8 mouse cellular contexts compared by ENCODE assay signal in the genomic region with DNA sequence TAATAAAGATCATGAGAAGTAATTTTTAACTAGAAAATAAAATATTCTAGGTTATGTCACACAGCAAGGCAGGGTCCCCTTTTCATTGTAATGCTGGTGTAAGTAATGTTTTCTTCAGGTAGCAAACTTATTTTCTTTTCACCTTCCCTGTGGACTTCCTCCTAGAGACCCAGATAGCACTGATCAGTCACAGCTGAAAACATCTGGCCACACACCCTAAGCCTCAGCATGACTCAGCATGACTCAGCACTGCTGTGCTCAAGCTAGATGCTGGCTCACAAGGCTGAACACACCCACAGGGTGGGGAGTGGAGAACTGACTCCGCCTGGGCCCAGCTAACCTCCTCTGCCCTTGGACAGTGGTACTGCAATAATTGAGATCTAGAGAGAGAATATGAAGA. TPM values are rescaled to one million over a fixed set of nuclear protein-coding genes. Genes with fewer than 3 reads are reported as not detected.
DNase-seq lines count a peak whose midpoint lies in the region; ATAC-seq and TF ChIP-seq lines count a peak whose summit lies in the region.
"Had no signal": no experiment of that assay in that cellular context is flagged by ENCODE, and none has a peak within 500 bp of the region (broad histone marks: within the 10 kb centered on the region; RNA-seq: fewer than 3 reads in every experiment).

No protein-coding gene starts in this region.

- WGBS in heart, embryonic 10.5 days, result 40% methylated on average over 1 of the region's 1 CpGs
- WGBS in lung, postnatal 0 days, result 34% methylated on average over 1 of the region's 1 CpGs

- no peak overlapping the region for H3K4me3 ChIP-seq in heart, embryonic 10.5 days
- no peak overlapping the region for H3K4me3 ChIP-seq in lung, postnatal 0 days (ENCODE audit: low read depth, low read length)
- H3K4me3 ChIP-seq: hindbrain, embryonic 15.5 days had no signal

- no peaks in the 10 kb centered on the region; the same call in 1 of the 2 replicates for H3K4me1 ChIP-seq in heart, embryonic 10.5 days
- H3K4me1 ChIP-seq in lung, postnatal 0 days (ENCODE audit: insufficient read depth, low read depth, low read length), result no peaks in the 10 kb centered on the region
- H3K4me1 ChIP-seq: hindbrain, embryonic 15.5 days had no signal

- no peaks in the 10 kb centered on the region for H3K36me3 ChIP-seq in heart, embryonic 10.5 days
- no peaks in the 10 kb centered on the region for H3K36me3 ChIP-seq in lung, postnatal 0 days (ENCODE audit: insufficient read depth, low read length)
- H3K36me3 ChIP-seq: hindbrain, embryonic 15.5 days had no signal

- no peak overlapping the region for H3K4me2 ChIP-seq in lung, postnatal 0 days (replicated peaks; ENCODE audit: low read depth, low read length)
- H3K4me2 ChIP-seq: hindbrain, embryonic 15.5 days had no signal

- no peaks in the 10 kb centered on the region for H3K9me3 ChIP-seq in heart, embryonic 10.5 days
- H3K9me3 ChIP-seq in lung, postnatal 0 days (ENCODE audit: low read length), result no peaks in the 10 kb centered on the region
- H3K9me3 ChIP-seq: hindbrain, embryonic 15.5 days had no signal

- no peaks in the 10 kb centered on the region for H3K27me3 ChIP-seq in heart, embryonic 10.5 days (ENCODE audit: insufficient read depth, poor library complexity, severe bottlenecking)
- no peaks in the 10 kb centered on the region for H3K27me3 ChIP-seq in lung, postnatal 0 days (replicated peaks; ENCODE audit: insufficient read depth, low read length)
- H3K27me3 ChIP-seq: hindbrain, embryonic 15.5 days had no signal

- no peak overlapping the region; the same call in 1 of the 2 replicates for H3K27ac ChIP-seq in heart, embryonic 10.5 days
- H3K27ac ChIP-seq in lung, postnatal 0 days (ENCODE audit: low read length), result no peak overlapping the region
- H3K27ac ChIP-seq: hindbrain, embryonic 15.5 days had no signal

- TF ChIP-seq EP300 in lung, postnatal 0 days (IDR thresholded peaks at IDR 0.05), result no peak

- no peak for TF ChIP-seq CTCF in lung, postnatal 0 days (IDR thresholded peaks at IDR 0.05)

- no peak overlapping the region for H3K9ac ChIP-seq in lung, postnatal 0 days (replicated peaks; ENCODE audit: low read depth)
- H3K9ac ChIP-seq: hindbrain, embryonic 15.5 days had no signal

- peak; percentile 42 for DNase-seq in thymus, postnatal 0 days (ENCODE audit: low spot score)
- no peak for DNase-seq in thymus, postnatal 36 days
- DNase-seq in adrenal gland, postnatal 25 days, result peak; percentile 54
- DNase-seq in heart, embryonic 10.5 days (ENCODE audit: low spot score), result peak; percentile 94
- peak; percentile 22 for DNase-seq in lung, postnatal 0 days (ENCODE audit: low spot score)
- DNase-seq in right cerebral cortex, postnatal 10 days (ENCODE audit: low spot score in 2 of 2), result no peak
- no peak for DNase-seq in left cerebral cortex, adult 18-20 months (ENCODE audit: low spot score in 2 of 2)

- ATAC-seq in lung, postnatal 0 days, result peak; percentile 80

RNA-seq across cellular contexts. Expression of a gene that starts 7.8 kb away (rescaled TPM):
- 2.1 and 2.6 TPM in 2 replicates for polyA plus RNA-seq in thymus, postnatal 0 days (2015; fragmentation: Nextera tagmentation; extraction: Ambion mirVana)
- not detected in 2 replicates for total RNA-seq in adrenal gland, postnatal 25 days (2021)
- 17,516 and 23,478 TPM in 2 replicates for polyA plus RNA-seq in heart, embryonic 10.5 days (2016; fragmentation: Nextera tagmentation; extraction: Ambion mirVana)
- polyA plus RNA-seq in lung, postnatal 0 days (2015; fragmentation: Nextera tagmentation; extraction: Ambion mirVana), result 11.4 and 11.9 TPM in 2 replicates
- total RNA-seq in left cerebral cortex, adult 18-20 months (2021), result not detected

RNA-seq across cellular contexts. Expression of a gene that starts 17.9 kb away (rescaled TPM):
- 0.88 and 1.3 TPM in 2 replicates for polyA plus RNA-seq in thymus, postnatal 0 days (2015; fragmentation: Nextera tagmentation; extraction: Ambion mirVana)
- total RNA-seq in adrenal gland, postnatal 25 days (2021), result not detected in 2 replicates
- polyA plus RNA-seq in heart, embryonic 10.5 days (2016; fragmentation: Nextera tagmentation; extraction: Ambion mirVana), result 8,898 and 9,884 TPM in 2 replicates
- polyA plus RNA-seq in lung, postnatal 0 days (2015; fragmentation: Nextera tagmentation; extraction: Ambion mirVana), result 0.27 TPM in 1 of 2 replicates, not detected in the other
- not detected for total RNA-seq in left cerebral cortex, adult 18-20 months (2021)

RNA-seq across cellular contexts. Expression of a gene that starts 20.5 kb away (rescaled TPM):
- polyA plus RNA-seq in thymus, postnatal 0 days (2015; fragmentation: Nextera tagmentation; extraction: Ambion mirVana), result not detected in 2 replicates
- not detected in 2 replicates for total RNA-seq in adrenal gland, postnatal 25 days (2021)
- 0.28 and 1.2 TPM in 2 replicates for polyA plus RNA-seq in heart, embryonic 10.5 days (2016; fragmentation: Nextera tagmentation; extraction: Ambion mirVana)
- not detected in 2 replicates for polyA plus RNA-seq in lung, postnatal 0 days (2015; fragmentation: Nextera tagmentation; extraction: Ambion mirVana)
- not detected for total RNA-seq in left cerebral cortex, adult 18-20 months (2021)
- polyA plus RNA-seq: hindbrain, embryonic 15.5 days had no signal

RNA-seq across cellular contexts. Expression of a gene that starts 25.2 kb away (rescaled TPM):
- not detected in 2 replicates for polyA plus RNA-seq in thymus, postnatal 0 days (2015; fragmentation: Nextera tagmentation; extraction: Ambion mirVana)
- total RNA-seq in adrenal gland, postnatal 25 days (2021), result not detected in 2 replicates
- not detected in 2 replicates for polyA plus RNA-seq in heart, embryonic 10.5 days (2016; fragmentation: Nextera tagmentation; extraction: Ambion mirVana)
- polyA plus RNA-seq in lung, postnatal 0 days (2015; fragmentation: Nextera tagmentation; extraction: Ambion mirVana), result not detected in 2 replicates
- not detected for total RNA-seq in left cerebral cortex, adult 18-20 months (2021)
- polyA plus RNA-seq: hindbrain, embryonic 15.5 days had no signal

RNA-seq across cellular contexts. Expression of a gene that starts 33.0 kb away (rescaled TPM):
- 1,063 and 1,204 TPM in 2 replicates for polyA plus RNA-seq in thymus, postnatal 0 days (2015; fragmentation: Nextera tagmentation; extraction: Ambion mirVana)
- 2,100 and 2,179 TPM in 2 replicates for total RNA-seq in adrenal gland, postnatal 25 days (2021)
- polyA plus RNA-seq in heart, embryonic 10.5 days (2016; fragmentation: Nextera tagmentation; extraction: Ambion mirVana), result 173 and 274 TPM in 2 replicates
- 19,829 and 23,579 TPM in 2 replicates for polyA plus RNA-seq in lung, postnatal 0 days (2015; fragmentation: Nextera tagmentation; extraction: Ambion mirVana)
- total RNA-seq in left cerebral cortex, adult 18-20 months (2021), result 100 to 1,000 TPM; 337 to 460 TPM

Comparison
In these comparisons a context has a peak if more than half of its experiments do, and no peak if none do; other contexts are left out.
1. DNase-seq: peak in thymus, postnatal 0 days (single experiment), adrenal gland, postnatal 25 days (single experiment), heart, embryonic 10.5 days (single experiment) and lung, postnatal 0 days (single experiment); none in thymus, postnatal 36 days (0 of 2), right cerebral cortex, postnatal 10 days (0 of 2) and left cerebral cortex, adult 18-20 months (0 of 2).
2. RNA of a gene that starts 7.8 kb away (polyA plus RNA-seq): 17,516 to 23,478 TPM in heart, embryonic 10.5 days; 11.4 to 11.9 TPM in lung, postnatal 0 days and 2.1 to 2.6 TPM in thymus, postnatal 0 days; every median in the first group is over 1,000 times any median in the second.
3. RNA of a gene that starts 17.9 kb away (polyA plus RNA-seq): 8,898 to 9,884 TPM in heart, embryonic 10.5 days; 0.88 to 1.3 TPM in thymus, postnatal 0 days and 0.27 TPM in lung, postnatal 0 days; every median in the first group is over 1,000 times any median in the second.